Mouse (Mus musculus) kidney, postnatal 10 days (tissue): ENCODE measurements around the gene Yjefn3.

Experiments
- DNase-seq: peaks from one replicate; pipeline ENCODE4 v3.0.0; 2021; ENCODE audit warnings: mixed read lengths

Yjefn3 gene

GRCm38 (mm10) chr8:69906260-69906659 is 3.7 kb upstream of the Yjefn3 start:
- DNase-seq: no peak

GRCm38 (mm10) chr8:69904096-69904495 is 1.6 kb upstream of the Yjefn3 start:
- no peak for DNase-seq

GRCm38 (mm10) chr8:69903063-69903542 is 591 bp upstream of the Yjefn3 start:
- peak; percentile 99 for DNase-seq

GRCm38 (mm10) chr8:69901484-69902162 is 889 bp downstream of the Yjefn3 start:
- peak; percentile 98 for DNase-seq

GRCm38 (mm10) chr8:69900895-69901451 is 1.5 kb downstream of the Yjefn3 start:
- no peak for DNase-seq

GRCm38 (mm10) chr8:69899876-69900275 is 2.6 kb downstream of the Yjefn3 start:
- DNase-seq: no peak

- DNase-seq: peak; percentile 9
Measured at GRCm38 (mm10) chr8:69897857-69898256, 4.7 kb downstream of the Yjefn3 start.

GRCm38 (mm10) chr8:69895772-69896451 is 6.6 kb downstream of the Yjefn3 start:
- DNase-seq: no peak

GRCm38 (mm10) chr8:69894836-69895332 is 7.6 kb downstream of the Yjefn3 start:
- no peak for DNase-seq

GRCm38 (mm10) chr8:69893863-69894262 is 8.6 kb downstream of the Yjefn3 start:
- DNase-seq: peak; percentile 75

- peak; percentile 73 for DNase-seq
Measured at GRCm38 (mm10) chr8:69890813-69891241, 11.7 kb downstream of the Yjefn3 start.

- DNase-seq: peak; percentile 44
Measured at GRCm38 (mm10) chr8:69888902-69889301, 13.6 kb downstream of the Yjefn3 start.

- DNase-seq: peak; percentile 34
Measured at GRCm38 (mm10) chr8:69888244-69888866, 14.2 kb downstream of the Yjefn3 start.

GRCm38 (mm10) chr8:69887289-69888243 is 14.9 kb downstream of the Yjefn3 start, which contains the start of gene Cilp2:
TSS of gene Cilp2 (minus strand) at chr8:69887687.
- peak; percentile 61 for DNase-seq

- DNase-seq: no peak
Measured at GRCm38 (mm10) chr8:69884141-69884540, 18.4 kb downstream of the Yjefn3 start.

- DNase-seq: peak; percentile 34
Measured at GRCm38 (mm10) chr8:69882833-69883600, 19.5 kb downstream of the Yjefn3 start.

GRCm38 (mm10) chr8:69882021-69882756 is 20.3 kb downstream of the Yjefn3 start:
- peak; percentile 89 for DNase-seq

GRCm38 (mm10) chr8:69881261-69881865 is 21.1 kb downstream of the Yjefn3 start:
- peak; percentile 26 for DNase-seq

GRCm38 (mm10) chr8:69880841-69881240 is 21.7 kb downstream of the Yjefn3 start:
- DNase-seq: peak; percentile 16

- DNase-seq: no peak
Measured at GRCm38 (mm10) chr8:69879678-69880077, 22.8 kb downstream of the Yjefn3 start.
